Mouse (Mus musculus) cerebellum, adult 9-11 months (tissue): ENCODE results near the gene Olfr985.

ENCODE experiments used
- DNase-seq: peaks from one replicate; pipeline ENCODE4 v3.0.0; 2022

Gene Olfr985

DNA sequence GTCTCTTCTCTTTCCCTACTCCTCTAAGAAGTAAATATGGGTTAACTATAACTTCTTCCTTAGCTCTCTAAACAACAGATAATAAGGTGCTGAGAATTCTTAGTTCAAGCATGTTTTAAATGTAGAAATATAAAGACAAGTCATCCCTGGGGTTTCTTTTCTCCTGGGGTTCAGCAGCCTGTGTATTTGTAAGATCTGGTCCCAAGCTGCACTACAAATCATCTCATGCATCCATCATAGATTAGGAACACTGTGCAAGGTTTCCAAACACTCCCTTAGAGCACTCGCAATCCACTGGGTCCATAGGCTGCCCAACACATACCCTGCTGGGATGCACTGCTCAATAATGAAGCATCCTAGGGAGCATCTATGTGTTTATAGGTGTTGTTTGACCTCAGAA is at the start of gene Olfr985:
Gene Olfr985, minus strand, starts transcription at position 101 of the 400 bp plus-strand sequence.
- DNase-seq = no peak

DNA sequence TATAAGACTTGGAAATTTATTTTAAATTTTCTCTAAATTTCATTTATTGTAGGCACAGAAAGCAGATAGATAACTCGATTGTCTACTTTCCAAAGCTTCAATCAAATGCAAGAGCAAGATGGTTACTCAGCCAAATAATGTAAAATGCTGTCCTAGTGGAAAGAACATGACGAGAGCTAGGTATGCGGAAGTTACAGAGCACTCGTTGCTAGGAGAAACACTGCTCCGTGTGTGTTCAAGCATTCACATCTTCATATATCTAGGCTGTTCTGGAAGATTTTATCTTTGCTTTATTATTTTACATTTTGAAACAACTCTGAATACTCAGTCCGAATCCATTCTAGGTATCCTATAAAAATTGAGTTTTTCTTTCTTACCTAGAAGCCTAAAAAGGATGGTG is 47.0 kb upstream of the Olfr985 start:
- DNase-seq = no peak

- DNase-seq = no peak
Observed at GRCm38 (mm10) chr9:40166446-40166845, 36.5 kb upstream of the Olfr985 start.

- no peak for DNase-seq
Observed at GRCm38 (mm10) chr9:40155118-40155644, 25.2 kb upstream of the Olfr985 start.

GRCm38 (mm10) chr9:40141544-40141943 is 11.6 kb upstream of the Olfr985 start:
- no peak for DNase-seq

DNA sequence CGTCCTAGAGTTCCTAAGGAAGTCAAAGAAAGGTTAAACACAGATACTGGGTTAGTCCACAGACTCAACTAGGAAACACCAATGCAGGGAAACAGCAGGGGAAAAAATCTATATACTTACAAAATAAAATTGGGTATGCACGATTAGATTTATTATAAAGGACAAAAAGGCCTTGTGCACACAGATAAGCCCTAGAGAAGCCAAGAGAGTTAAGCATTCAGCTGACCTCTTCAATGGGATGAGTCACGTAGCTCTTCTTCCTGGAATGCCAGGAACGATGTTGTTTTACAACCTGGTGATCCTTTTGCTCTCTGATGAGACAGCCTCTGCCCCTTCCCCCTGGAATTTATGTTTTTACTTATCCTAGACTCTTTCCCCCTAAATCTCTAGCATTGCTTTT is 9.5 kb upstream of the Olfr985 start:
- no peak for DNase-seq

- DNase-seq = no peak
Observed at GRCm38 (mm10) chr9:40136987-40137688, 7.2 kb upstream of the Olfr985 start.

- DNase-seq = no peak
Observed at GRCm38 (mm10) chr9:40130556-40130955, 572 bp upstream of the Olfr985 start.

GRCm38 (mm10) chr9:40117287-40117659 is 12.7 kb downstream of the Olfr985 start:
- DNase-seq = no peak

DNA sequence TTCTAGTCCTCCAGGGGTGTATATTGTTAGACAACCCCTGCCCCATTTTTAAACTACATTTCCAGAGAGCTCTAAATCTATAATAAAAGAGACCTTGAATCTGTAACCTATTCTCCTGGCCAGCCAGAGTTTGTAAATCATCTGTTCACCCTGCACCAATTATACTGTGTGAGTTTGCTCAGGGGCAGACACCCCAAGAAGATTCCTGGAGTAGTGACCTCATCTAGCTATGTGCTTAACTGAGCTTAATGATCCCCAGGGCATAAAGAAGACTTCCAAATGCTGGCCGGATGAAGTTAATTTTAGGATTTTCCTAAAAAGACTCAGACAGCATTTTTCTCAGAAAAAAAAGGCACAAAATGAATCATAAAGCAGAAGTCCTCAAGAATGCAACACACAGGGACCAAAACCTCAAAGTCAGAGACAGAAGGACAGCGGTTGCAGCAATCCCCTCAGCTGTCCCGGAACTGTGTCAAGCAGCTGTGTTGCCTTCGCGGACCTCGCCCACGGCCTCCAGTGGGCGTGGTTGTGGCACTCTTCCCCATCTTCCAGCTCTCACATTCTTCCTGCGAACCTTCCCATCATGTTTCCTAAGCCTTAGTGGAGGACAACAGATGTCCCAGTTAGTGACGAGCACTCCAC is 13.2 kb downstream of the Olfr985 start:
- DNase-seq = no peak

DNA sequence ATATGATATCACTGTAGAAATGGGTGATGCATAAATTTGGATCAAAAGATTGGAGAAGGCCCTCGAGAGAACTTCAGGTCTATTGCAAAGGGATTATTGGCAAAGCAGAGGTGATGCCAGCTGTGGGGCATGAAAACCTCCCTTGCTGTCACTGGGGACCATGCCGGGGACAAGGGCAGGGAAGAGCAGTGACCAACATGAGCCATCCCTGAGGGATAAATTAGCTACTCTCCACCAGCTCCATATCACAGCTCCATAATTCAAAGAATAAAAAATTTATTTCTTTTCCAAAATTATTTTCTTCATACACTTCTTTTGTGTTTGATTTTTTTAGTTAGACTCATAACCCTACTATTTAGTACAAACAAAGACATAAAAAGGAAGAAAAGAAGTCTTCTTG is 15.9 kb downstream of the Olfr985 start, which contains the start of gene Olfr984:
Gene Olfr984, minus strand, starts transcription at position 101 of the 400 bp plus-strand sequence.
- no peak for DNase-seq

- no peak for DNase-seq
Observed at GRCm38 (mm10) chr9:40094769-40095168, 35.2 kb downstream of the Olfr985 start.

GRCm38 (mm10) chr9:40093495-40093894 is 36.5 kb downstream of the Olfr985 start, which contains the start of gene Olfr983:
Olfr983 (minus strand) TSS chr9:40093595.
- no peak for DNase-seq
